Mouse (Mus musculus): ENCODE measurements around the gene Lix1. TPM values are rescaled to one million over a fixed set of nuclear protein-coding genes. Genes with fewer than 3 reads are reported as not detected.

Lix1 gene
- total RNA-seq, 2 experiments from 2014 or later = 71.8 to 77.6 TPM

GRCm38 (mm10) chr17:17425906-17426305 is 23.4 kb downstream of the Lix1 start:
- TF ChIP-seq CTCF (conservative IDR thresholded peaks at IDR 0.05) = no peak
- no peak for DNase-seq (ENCODE audit: low spot score in 2 of 2)
- Histone ChIP-seq H3K4me3 (no peak overlapping the region), H3K27ac (no peak overlapping the region)

- Histone ChIP-seq H3K4me3 (no peak overlapping the region), H3K27ac (no peak overlapping the region)
- TF ChIP-seq CTCF (conservative IDR thresholded peaks at IDR 0.05) = no peak
- DNase-seq (ENCODE audit: low spot score in 2 of 2) = no peak
These were observed 26.4 kb downstream of the Lix1 start for GRCm38 (mm10) chr17:17428888-17429287.

GRCm38 (mm10) chr17:17433679-17434078 is 31.2 kb downstream of the Lix1 start:
- no peak for DNase-seq (ENCODE audit: low spot score in 2 of 2)
- TF ChIP-seq CTCF (conservative IDR thresholded peaks at IDR 0.05) = no peak
- H3K27ac ChIP-seq = no peak overlapping the region

GRCm38 (mm10) chr17:17438576-17439191 is 36.2 kb downstream of the Lix1 start:
- TF ChIP-seq CTCF (conservative IDR thresholded peaks at IDR 0.05) = no peak
- H3K4me3 ChIP-seq = no peak overlapping the region
- no peak overlapping the region for H3K27ac ChIP-seq
- no peak for DNase-seq (ENCODE audit: low spot score in 2 of 2)

More at GRCm38 (mm10) chr17:17433679-17434078, 31.2 kb downstream of the Lix1 start:
- no peak overlapping the region for H3K4me3 ChIP-seq

- Histone ChIP-seq H3K4me3 (no peak overlapping the region), H3K27ac (peak overlapping the region; percentile 34; the same call in 1 of the 2 replicates)
- no peak for DNase-seq (ENCODE audit: low spot score in 2 of 2)
- TF ChIP-seq CTCF (conservative IDR thresholded peaks at IDR 0.05) = no peak
These were observed 39.5 kb downstream of the Lix1 start for GRCm38 (mm10) chr17:17441876-17442498.

- TF ChIP-seq CTCF (conservative IDR thresholded peaks at IDR 0.05) = no peak
- Histone ChIP-seq H3K27ac (no peak overlapping the region), H3K4me3 (no peak overlapping the region)
- no peak for DNase-seq (ENCODE audit: low spot score in 2 of 2)
These were observed 41.9 kb downstream of the Lix1 start for GRCm38 (mm10) chr17:17444297-17444886.

GRCm38 (mm10) chr17:17446683-17447082 is 44.2 kb downstream of the Lix1 start:
- H3K27ac ChIP-seq = no peak overlapping the region
- DNase-seq (ENCODE audit: low spot score in 2 of 2) = no peak
- TF ChIP-seq CTCF (conservative IDR thresholded peaks at IDR 0.05) = no peak
- no peak overlapping the region for H3K4me3 ChIP-seq

GRCm38 (mm10) chr17:17447821-17448220 is 45.3 kb downstream of the Lix1 start:
- Histone ChIP-seq H3K27ac (no peak overlapping the region), H3K4me3 (no peak overlapping the region)
- no peak for DNase-seq (ENCODE audit: low spot score in 2 of 2)
- no peak for TF ChIP-seq CTCF (conservative IDR thresholded peaks at IDR 0.05)

- Histone ChIP-seq H3K27ac (peak overlapping the region; percentile 89), H3K4me3 (peak overlapping the region; percentile 40)
- peak in 1 of 2 experiments; percentile 16 for DNase-seq (ENCODE audit: low spot score in 2 of 2)
- TF ChIP-seq CTCF (conservative IDR thresholded peaks at IDR 0.05) = no peak
These were observed 46.4 kb downstream of the Lix1 start for GRCm38 (mm10) chr17:17448737-17449440.

GRCm38 (mm10) chr17:17449441-17449770 is 46.9 kb downstream of the Lix1 start:
- peak overlapping the region; percentile 89 for H3K27ac ChIP-seq
- peak in 1 of 2 experiments; percentile 19 for DNase-seq (ENCODE audit: low spot score in 2 of 2)
- peak; percentile 42 for TF ChIP-seq CTCF (conservative IDR thresholded peaks at IDR 0.05)

GRCm38 (mm10) chr17:17451102-17451501 is 48.6 kb downstream of the Lix1 start:
- DNase-seq (ENCODE audit: low spot score in 2 of 2) = no peak
- Histone ChIP-seq H3K4me3 (no peak overlapping the region), H3K27ac (no peak overlapping the region)
- TF ChIP-seq CTCF (conservative IDR thresholded peaks at IDR 0.05) = no peak

More at GRCm38 (mm10) chr17:17449441-17449770, 46.9 kb downstream of the Lix1 start:
- peak overlapping the region; percentile 40; the same call in 1 of the 2 replicates for H3K4me3 ChIP-seq

GRCm38 (mm10) chr17:17452617-17453016 is 50.1 kb downstream of the Lix1 start:
- Histone ChIP-seq H3K4me3 (no peak overlapping the region), H3K27ac (no peak overlapping the region)
- no peak for DNase-seq (ENCODE audit: low spot score in 2 of 2)
- TF ChIP-seq CTCF (conservative IDR thresholded peaks at IDR 0.05) = no peak

GRCm38 (mm10) chr17:17454573-17454972 is 52.1 kb downstream of the Lix1 start:
- Histone ChIP-seq H3K4me3 (no peak overlapping the region), H3K27ac (no peak overlapping the region)
- no peak for DNase-seq (ENCODE audit: low spot score in 2 of 2)
- TF ChIP-seq CTCF (conservative IDR thresholded peaks at IDR 0.05) = no peak

All from layer of hippocampus, adult 2 months (tissue).